Mouse (Mus musculus) left cerebral cortex, adult 2 months (tissue): ENCODE measurements around the gene Elavl2. TPM values are rescaled to one million over a fixed set of nuclear protein-coding genes. Genes with fewer than 3 reads are reported as not detected.

Source experiments
- DNase-seq, 2 experiments: peaks; one replicate each; pipeline ENCODE4 v3.0.0; 2021 to 2022; ENCODE audit warnings: low spot score in 2 of 2, mixed read lengths in 1 of 2; ENCODE audit errors: extremely low spot score in 1 of 2
- H3K27ac ChIP-seq: fragments of 200-600 bp; 2 replicates; pipeline ENCODE4 v1.8.1; 2022
- H3K4me3 ChIP-seq: fragments of 200-600 bp; 2 replicates; pipeline ENCODE4 v1.8.1; 2022
- CTCF ChIP-seq: fragments of 200-600 bp; IDR thresholded peaks from 2 replicates; pipeline ENCODE4 v1.8.1; 2022; ENCODE audit warnings: antibody characterized with exemption, mild to moderate bottlenecking, moderate library complexity
- intact Hi-C: fragments of 180-260 bp; cut with DNase I; formaldehyde crosslinking; loops from one replicate; pipeline ENCODE4 v1.15.1; 2025
- long read RNA-seq, 2 experiments: library from polyadenylated mRNA; stranded (forward); transcript quantifications; one replicate each; pipeline ENCODE4 v2.0.0; 2021; ENCODE audit warnings: borderline mapping rate in 2 of 2
- total RNA-seq, 2 experiments: library from RNA; stranded (reverse); gene quantifications; 2 replicates each; pipeline ENCODE4 v1.2.3; 2021

Elavl2 gene
- 100 to 1,000 TPM; 104 to 114 TPM for total RNA-seq
- long read RNA-seq, experiment 1, full-length matches to known transcripts: 12 of 46 reads
- long read RNA-seq, experiment 1, partial matches to known transcripts: 1 of 46 reads
- long read RNA-seq, experiment 1, other reads (novel, unspliced or antisense): 33 of 46 reads
- long read RNA-seq, experiment 2, full-length matches to known transcripts: 8 of 35 reads
- long read RNA-seq, experiment 2, partial matches to known transcripts: 1 of 35 reads
- long read RNA-seq, experiment 2, other reads (novel, unspliced or antisense): 26 of 35 reads

DNA sequence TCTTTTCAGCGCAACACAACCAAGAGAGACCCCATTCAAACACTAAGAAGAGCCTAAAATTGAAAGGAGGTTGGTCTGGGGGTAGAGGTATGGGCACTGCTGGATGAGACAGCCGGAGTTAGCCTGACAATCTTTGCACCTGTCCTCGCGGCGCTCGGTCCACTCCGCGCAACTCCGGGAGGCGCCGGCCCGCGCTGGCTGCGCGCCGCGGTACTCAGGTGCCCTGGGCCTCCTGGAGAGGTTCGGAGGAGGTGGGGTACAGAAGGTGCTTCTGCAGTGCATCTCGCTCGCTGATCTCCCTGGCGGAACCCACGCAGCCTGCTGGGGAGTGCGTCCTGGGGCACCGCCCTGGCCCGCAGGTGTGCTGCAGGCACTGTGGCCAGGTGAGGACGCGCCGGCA lies at the start of gene Elavl2:
Gene Elavl2 (minus strand): TSS at position 363 of the 400 bp plus-strand sequence.
- peak in 1 of 2 experiments; percentile 11 for DNase-seq
- intact Hi-C loops: no loop called here
- no peak within 1 kb of the TSS for H3K27ac ChIP-seq
- H3K4me3 ChIP-seq: peak within 1 kb of the TSS; percentile 43
- TF ChIP-seq CTCF: no peak

DNA sequence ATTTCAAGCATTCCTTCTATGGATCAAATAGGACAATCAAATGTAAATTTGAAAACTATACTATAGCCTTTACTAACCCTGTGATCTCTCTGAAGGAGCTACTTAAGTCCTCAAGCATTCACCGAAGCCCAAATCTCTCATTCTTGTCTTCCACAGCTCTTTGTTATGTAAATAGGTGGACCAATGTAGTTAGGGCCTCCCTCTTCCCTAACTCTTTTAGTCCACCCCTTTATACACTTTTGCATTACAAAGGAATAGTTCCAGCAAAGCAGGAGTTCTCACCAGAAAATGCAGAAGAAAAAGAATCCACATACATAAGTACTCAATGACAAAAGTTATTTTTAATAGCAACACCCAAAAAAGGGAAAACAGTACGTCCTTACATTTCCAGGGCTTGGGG lies 47.3 kb upstream of the Elavl2 start:
- Histone ChIP-seq H3K27ac (no peak overlapping the region), H3K4me3 (no peak overlapping the region)
- DNase-seq: no peak
- intact Hi-C loops: no loop called here
- TF ChIP-seq CTCF: no peak

DNA sequence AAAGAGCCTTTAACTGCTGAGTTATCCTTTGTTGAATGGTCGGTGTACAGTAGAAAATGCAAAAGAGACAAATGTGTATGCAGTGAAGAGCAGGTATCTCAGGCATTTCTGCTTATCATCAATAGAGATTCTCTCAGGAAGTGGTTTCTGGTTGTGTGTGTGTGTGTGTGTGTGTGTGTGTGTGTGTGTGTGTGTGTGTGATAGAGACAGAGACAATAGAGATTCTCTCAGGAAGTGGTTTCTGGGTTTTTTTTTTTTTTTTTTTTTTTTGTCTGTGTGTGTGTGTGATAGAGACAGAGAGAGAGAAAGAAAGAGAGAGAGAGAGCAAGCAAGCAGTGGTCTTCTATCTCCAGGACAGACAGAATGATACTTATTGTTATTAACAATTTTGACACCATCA lies 15.0 kb upstream of the Elavl2 start:
- intact Hi-C loops: no loop called here
- DNase-seq: no peak
- TF ChIP-seq CTCF: no peak
- Histone ChIP-seq H3K27ac (no peak overlapping the region), H3K4me3 (no peak overlapping the region)

DNA sequence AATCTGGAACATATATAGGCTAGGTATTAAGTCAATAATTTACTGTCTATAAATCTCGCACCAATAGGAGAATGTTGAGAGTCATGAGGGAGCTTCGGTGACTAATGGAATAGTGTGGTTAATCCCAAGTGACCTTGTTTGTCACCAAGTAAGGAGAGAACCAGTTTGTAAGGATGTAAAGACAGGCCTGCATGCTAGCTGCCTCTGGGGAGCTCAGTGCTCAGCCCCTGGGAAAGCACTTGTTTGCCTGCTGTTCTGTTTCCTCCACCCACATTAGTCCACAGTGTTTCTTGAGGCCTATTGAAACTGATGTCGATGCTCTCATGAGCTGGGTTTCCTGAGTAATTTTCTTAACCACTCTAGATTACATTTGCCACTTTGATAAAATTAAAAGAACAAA lies 4.5 kb upstream of the Elavl2 start:
- Histone ChIP-seq H3K27ac (no peak overlapping the region), H3K4me3 (no peak overlapping the region)
- intact Hi-C loops: no loop called here
- DNase-seq: no peak
- TF ChIP-seq CTCF: no peak

DNA sequence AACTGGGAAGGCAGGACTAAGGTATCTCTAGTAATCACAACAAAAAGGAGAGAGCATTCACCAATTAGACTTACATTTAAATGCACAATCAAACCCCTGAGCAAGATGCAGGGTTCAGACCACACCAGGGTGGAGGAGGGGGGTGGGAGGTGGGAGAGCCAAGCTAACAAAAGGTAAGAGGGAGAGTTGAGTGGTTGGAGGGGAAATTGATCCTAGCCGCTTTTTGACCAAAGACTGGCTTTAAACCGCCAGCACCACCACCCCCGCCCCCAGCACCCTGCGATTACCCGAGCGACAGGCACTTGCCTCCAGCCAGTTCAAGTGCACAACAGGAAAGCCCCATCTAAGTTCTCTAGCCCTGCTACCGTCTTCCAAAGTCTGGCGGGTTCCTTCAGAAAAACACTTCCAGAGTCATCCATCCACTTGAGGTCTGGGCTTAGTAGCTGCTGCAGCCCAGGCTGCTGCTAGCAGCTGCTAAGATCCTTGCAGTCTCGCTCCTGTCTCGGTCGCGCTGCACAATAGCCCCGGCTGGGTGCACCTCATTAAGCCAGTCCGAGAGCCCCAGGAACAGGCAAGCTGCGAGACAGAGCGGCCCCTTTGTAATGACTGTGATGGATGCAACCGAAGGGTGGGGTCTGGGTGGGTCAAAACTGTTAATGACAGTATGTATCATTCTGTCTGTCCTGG lies 932 bp downstream of the Elavl2 start:
- peak; percentile 10 to 21 for DNase-seq
- no peak overlapping the region for H3K27ac ChIP-seq
- intact Hi-C loops: no loop called here

DNA sequence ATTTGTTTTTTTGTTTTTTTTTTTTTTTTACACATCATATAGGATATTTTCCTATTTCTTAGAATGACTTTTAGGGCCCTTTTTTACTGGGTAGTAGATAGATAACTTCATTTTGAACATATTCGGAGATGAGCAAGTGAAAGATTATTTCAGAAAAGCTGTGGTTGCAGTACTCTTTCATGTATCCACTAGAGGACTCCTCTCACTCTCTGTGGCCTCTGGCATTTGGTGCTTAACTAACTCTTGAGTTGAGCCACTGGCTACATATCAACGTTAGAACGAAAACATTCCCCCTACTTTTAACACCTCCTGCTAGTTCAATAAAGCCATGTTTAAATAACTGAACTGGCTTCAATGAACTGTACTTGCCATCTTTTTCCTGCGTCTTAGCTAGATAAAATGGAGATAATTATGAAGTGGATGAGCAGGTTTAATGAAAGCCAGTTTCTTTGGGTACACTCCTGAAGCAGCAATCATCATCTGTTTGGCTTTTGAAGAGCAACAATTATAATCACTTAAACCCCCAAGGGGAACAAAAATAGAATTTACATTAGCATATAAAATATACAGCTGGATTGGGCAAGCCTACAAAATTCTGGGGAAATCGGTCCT lies 8.5 kb downstream of the Elavl2 start:
- Histone ChIP-seq H3K4me3 (no peak overlapping the region), H3K27ac (no peak overlapping the region)
- DNase-seq: no peak
- intact Hi-C loops: no loop called here
- TF ChIP-seq CTCF: peak; percentile 3; the same call in 1 of the 2 replicates

More for the DNA sequence above, 932 bp downstream of the Elavl2 start:
- TF ChIP-seq CTCF: no peak
- H3K4me3 ChIP-seq: peak overlapping the region; percentile 29; the same call in 1 of the 2 replicates

DNA sequence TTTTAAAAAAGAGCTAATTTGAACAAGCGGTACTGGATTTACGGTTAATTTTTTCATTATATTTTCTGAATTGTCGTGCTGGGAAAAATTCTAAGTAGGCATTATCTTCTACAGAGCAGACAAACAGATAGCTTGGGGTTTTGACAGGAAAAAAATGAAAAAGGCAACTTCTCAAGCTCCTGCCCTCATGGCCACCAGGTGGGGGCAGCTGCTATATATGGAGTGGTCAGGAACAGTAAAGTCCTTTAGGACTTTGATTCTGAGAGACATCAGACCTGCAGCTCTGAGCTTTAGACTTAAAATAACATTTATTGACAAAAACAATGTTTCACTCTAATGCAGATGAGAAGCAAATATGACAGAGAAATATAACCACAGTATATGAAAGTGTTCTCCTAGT lies 12.9 kb downstream of the Elavl2 start:
- H3K27ac ChIP-seq: no peak overlapping the region
- TF ChIP-seq CTCF: no peak
- intact Hi-C loops: loop anchor here (10.0 kb wide), 1 partner anchor 197 kb away; no protein-coding TSS in a partner anchor

DNA sequence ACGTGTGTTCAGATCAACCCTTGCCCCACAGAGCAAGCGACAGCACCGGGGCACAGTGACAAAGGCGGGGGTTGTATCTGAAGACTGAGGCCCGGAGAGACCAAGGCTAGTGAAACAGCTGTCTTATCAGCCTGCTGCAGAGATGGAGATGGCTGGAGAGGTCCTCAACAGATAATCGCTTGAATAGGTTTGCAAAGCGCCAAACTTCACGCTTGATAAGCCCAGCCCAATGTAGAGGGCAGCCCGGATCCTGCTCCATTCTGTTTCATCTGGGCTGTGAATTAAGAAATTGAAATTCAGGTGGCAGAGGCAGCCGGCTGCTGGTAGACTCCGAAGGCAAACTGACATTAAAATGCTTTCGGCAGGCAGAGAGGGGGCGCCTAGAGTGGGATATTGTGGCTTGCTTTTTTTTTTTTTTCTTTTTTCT lies 19.4 kb downstream of the Elavl2 start:
- Histone ChIP-seq H3K4me3 (peak overlapping the region; percentile 40), H3K27ac (peak overlapping the region; percentile 18; the same call in 1 of the 2 replicates)
- peak; percentile 6; the same call in 1 of the 2 replicates for TF ChIP-seq CTCF
- no peak for DNase-seq
- intact Hi-C loops: loop anchor here (10.0 kb wide), 1 partner anchor 204 kb away; no protein-coding TSS in a partner anchor

More for the DNA sequence above, 12.9 kb downstream of the Elavl2 start:
- no peak for DNase-seq
- H3K4me3 ChIP-seq: no peak overlapping the region

DNA sequence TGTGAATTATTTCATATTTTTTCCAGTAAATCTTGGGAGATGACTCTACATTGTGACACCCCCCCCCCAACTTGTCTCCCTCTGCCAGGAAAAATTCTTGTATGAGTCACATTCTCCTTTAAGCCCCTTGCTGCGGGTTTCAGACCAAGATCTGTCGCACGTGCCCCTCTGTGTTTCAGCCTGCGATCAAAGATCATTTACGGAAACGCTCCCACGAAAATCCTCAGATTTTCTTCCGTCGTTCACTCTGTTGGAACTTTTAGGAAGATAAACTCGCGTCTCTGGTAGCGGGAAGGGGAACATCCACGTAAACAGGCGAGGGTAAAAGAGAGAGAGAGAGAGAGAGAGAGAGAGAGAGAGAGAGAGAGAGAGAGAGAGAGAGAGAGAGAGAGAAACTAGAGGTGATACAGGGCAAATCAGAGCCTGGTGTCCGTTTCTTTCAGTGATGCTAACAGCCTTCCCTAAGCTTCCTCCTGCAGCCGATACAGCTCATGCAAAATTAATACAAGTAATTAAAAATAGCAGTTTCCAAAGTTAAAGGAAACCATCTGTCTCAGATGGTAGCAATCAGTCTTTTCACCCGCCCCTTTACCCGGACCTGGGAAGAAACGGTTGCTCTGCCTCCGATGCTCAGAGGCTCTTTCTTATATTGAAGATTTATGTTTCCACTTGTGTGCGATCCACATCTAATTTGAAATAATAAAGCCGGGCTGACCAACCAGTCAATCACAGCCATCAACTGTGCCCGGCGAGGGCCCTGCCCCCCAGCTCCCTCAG lies 20.1 kb downstream of the Elavl2 start:
- intact Hi-C loops: loop anchor here (10.0 kb wide), 1 partner anchor 204 kb away; no protein-coding TSS in a partner anchor
- Histone ChIP-seq H3K4me3 (peak overlapping the region; percentile 40), H3K27ac (peak overlapping the region; percentile 18; the same call in 1 of the 2 replicates)
- no peak for DNase-seq
- TF ChIP-seq CTCF: no peak

DNA sequence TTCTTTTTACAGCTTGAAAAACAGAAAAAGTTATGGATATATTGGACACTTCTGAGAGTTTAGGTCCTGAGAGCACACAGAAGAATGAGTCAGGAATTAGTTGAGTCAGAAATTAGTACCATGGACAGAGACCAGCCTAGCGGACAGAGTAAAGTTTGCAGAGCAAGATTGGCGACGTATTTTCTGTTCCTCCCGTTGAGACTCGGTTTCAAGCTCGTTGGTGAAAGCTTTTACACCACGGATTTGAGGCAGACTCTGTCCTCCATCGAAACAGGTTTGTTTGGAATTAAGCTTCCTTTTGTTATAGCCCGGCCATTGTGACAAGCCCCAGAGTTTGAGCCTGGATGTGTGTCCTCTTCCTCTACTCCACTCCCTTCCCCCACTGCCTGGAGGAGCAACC lies 21.0 kb downstream of the Elavl2 start:
- intact Hi-C loops: loop anchor here (10.0 kb wide), 4 partner anchors 115 to 1205 kb away; no protein-coding TSS in a partner anchor
- Histone ChIP-seq H3K4me3 (no peak overlapping the region), H3K27ac (no peak overlapping the region)
- no peak for TF ChIP-seq CTCF
- DNase-seq: no peak

DNA sequence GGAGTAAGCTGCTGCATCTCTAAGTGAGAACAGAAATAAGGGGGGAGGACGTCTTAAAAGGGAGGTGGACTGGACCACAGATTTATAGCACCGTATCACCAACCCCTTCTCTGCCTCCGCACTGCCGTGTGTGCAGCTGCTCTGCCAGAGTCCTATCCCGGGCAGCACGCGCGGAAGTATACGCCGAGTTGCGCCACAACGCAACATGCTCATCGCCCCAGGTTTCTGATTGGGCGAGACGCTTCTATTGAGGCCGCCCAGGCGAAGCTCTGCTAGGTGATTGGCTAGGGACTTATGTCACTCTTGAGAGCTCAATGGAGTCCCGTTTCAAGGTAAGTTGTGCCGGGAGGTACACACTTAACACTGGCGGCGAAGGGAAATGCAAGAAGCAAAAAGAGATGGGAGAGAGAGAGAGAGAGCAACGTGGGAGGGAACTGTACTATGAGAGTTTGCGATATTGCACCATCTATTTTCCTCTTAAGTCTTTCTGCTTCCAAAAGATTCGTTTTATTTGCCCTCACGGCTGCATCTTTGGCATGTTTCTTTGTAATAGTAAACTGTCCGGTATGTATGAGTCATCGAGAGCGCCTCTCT lies 24.2 kb downstream of the Elavl2 start:
- intact Hi-C loops: loop anchor here (10.0 kb wide), 4 partner anchors 112 to 1202 kb away; no protein-coding TSS in a partner anchor
- Histone ChIP-seq H3K4me3 (peak overlapping the region; percentile 67), H3K27ac (peak overlapping the region; percentile 78)
- TF ChIP-seq CTCF: no peak; the same call in 1 of the 2 replicates
- DNase-seq: peak; percentile 95 to 97
